Mouse (Mus musculus) heart, embryonic 14.5 days (tissue): ENCODE results near the gene Ispd. TPM values are rescaled to one million over a fixed set of nuclear protein-coding genes. Genes with fewer than 3 reads are reported as not detected.
"Not testable (repeated sequence)": the region's sequence is repeated elsewhere in the genome, so short reads cannot be mapped to it uniquely, and the experiment has no call there.

ENCODE experiments used
- ATAC-seq: fragments of 200-750 bp; cut with Nextera tagmentation; 2 replicates; pipeline ENCODE4 v1.8.0; 2017; ENCODE audit warnings: low read depth, moderate TSS enrichment; ENCODE audit not compliant: insufficient number of reproducible peaks, insufficient read depth, low FRiP score
- H3K27ac ChIP-seq, 2 experiments: fragments of 200-500 bp in 1 of 2; fragments of 300-500 bp in 1 of 2; sonication (generic) in 1 of 2; replicated peaks in 1 of 2; 2 replicates each; pipeline ENCODE4 v1.5.1; 2012 to 2014; ENCODE audit warnings: low read depth in 2 of 2, low read length in 2 of 2, control low read depth in 1 of 2, mild to moderate bottlenecking in 1 of 2, mixed read lengths in 1 of 2; ENCODE audit not compliant: control insufficient read depth in 1 of 2, insufficient read depth in 1 of 2
- H3K27me3 ChIP-seq: fragments of 300-500 bp; sonication (generic); 2 replicates; pipeline ENCODE4 v1.6.1; 2014; ENCODE audit warnings: mild to moderate bottlenecking, low read length, control low read depth; ENCODE audit not compliant: control insufficient read depth, insufficient read depth
- H3K36me3 ChIP-seq: fragments of 300-500 bp; sonication (generic); 2 replicates; pipeline ENCODE4 v1.6.1; 2014; ENCODE audit warnings: mild to moderate bottlenecking, control low read depth, low read length, mixed read lengths; ENCODE audit not compliant: control insufficient read depth, insufficient read depth
- H3K4me1 ChIP-seq, 2 experiments: fragments of 200-500 bp in 1 of 2; fragments of 300-500 bp in 1 of 2; sonication (generic) in 1 of 2; 2 replicates each; pipeline ENCODE4 v1.6.1; 2012 to 2014; ENCODE audit warnings: low read length in 2 of 2, control low read depth in 1 of 2, mixed read lengths in 1 of 2; ENCODE audit not compliant: control insufficient read depth in 2 of 2, insufficient read depth in 2 of 2
- H3K4me2 ChIP-seq: fragments of 300-500 bp; sonication (generic); 2 replicates; pipeline ENCODE4 v1.6.1; 2014; ENCODE audit warnings: mild to moderate bottlenecking, low read length
- H3K4me3 ChIP-seq, 2 experiments: fragments of 200-500 bp in 1 of 2; fragments of 300-500 bp in 1 of 2; sonication (generic) in 1 of 2; 2 replicates each; pipeline ENCODE4 v1.5.1; 2012 to 2014; ENCODE audit warnings: low read length in 2 of 2, mild to moderate bottlenecking in 2 of 2, control low read depth in 1 of 2, low read depth in 1 of 2, moderate library complexity in 1 of 2; ENCODE audit not compliant: control insufficient read depth in 1 of 2, insufficient read depth in 1 of 2
- H3K9ac ChIP-seq: fragments of 300-500 bp; sonication (generic); 2 replicates; pipeline ENCODE4 v1.6.1; 2014; ENCODE audit warnings: mild to moderate bottlenecking, low read length
- H3K9me3 ChIP-seq: fragments of 300-500 bp; sonication (generic); 2 replicates; pipeline ENCODE4 v1.6.1; 2016; ENCODE audit warnings: low read length, control low read depth; ENCODE audit not compliant: control insufficient read depth
- WGBS: fragments of 180-500 bp; shearing (Covaris S2); extraction: QIAGEN DNeasy Blood & Tissue Kit; methylation state at CpG from one replicate; pipeline ENCODE4 v1.1.7; 2014; 5-methylcytosine and 5-hydroxymethylcytosine counted together
- polyA plus RNA-seq: library from polyadenylated mRNA; unstranded; fragments of >200 nt; fragmentation: Nextera tagmentation; extraction: Ambion mirVana; gene quantifications from 2 replicates; pipeline ENCODE4 v1.2.1, GENCODE M21; 2014

Ispd gene
- polyA plus RNA-seq, 1 experiment from 2014 or later = 13.8 TPM

- WGBS = 46% methylated on average over 4 of the region's 4 CpGs
- Histone ChIP-seq H3K27me3 (no peaks in the 10 kb centered on the region), H3K27ac (no peak overlapping the region), H3K36me3 (no peaks in the 10 kb centered on the region), H3K4me3 (no peak overlapping the region), H3K4me2 (no peak overlapping the region), H3K4me1 (no peaks in the 10 kb centered on the region), H3K9me3 (no peaks in the 10 kb centered on the region), H3K9ac (no peak overlapping the region)
- no peak for ATAC-seq
These were observed 7.8 kb upstream of the Ispd start for GRCm38 (mm10) chr12:36373237-36373998.

GRCm38 (mm10) chr12:36376391-36376790, 4.9 kb upstream of the Ispd start:
- not testable (repeated sequence) for H3K27me3 ChIP-seq, ATAC-seq, H3K36me3 ChIP-seq, H3K9me3 ChIP-seq, H3K4me1 ChIP-seq, H3K4me2 ChIP-seq, H3K27ac ChIP-seq, H3K9ac ChIP-seq, H3K4me3 ChIP-seq
- WGBS = 82% methylated on average over 3 of the region's 4 CpGs

- Histone ChIP-seq H3K9me3 (no peaks in the 10 kb centered on the region), H3K9ac (no peak overlapping the region), H3K27me3 (no peaks in the 10 kb centered on the region), H3K4me3 (no peak overlapping the region), H3K36me3 (no peaks in the 10 kb centered on the region), H3K4me2 (no peak overlapping the region), H3K4me1 (peaks cover 0 to 10% of the 10 kb centered on the region in 2 experiments; a peak in 1 of 4 replicates), H3K27ac (no peak overlapping the region)
- ATAC-seq = no peak
- WGBS = 74% methylated on average over 3 of the region's 3 CpGs
These were observed 996 bp upstream of the Ispd start for GRCm38 (mm10) chr12:36380254-36380653.

GRCm38 (mm10) chr12:36380806-36381205, 444 bp upstream of the Ispd start:
- H3K36me3 ChIP-seq = no peaks in the 10 kb centered on the region

GRCm38 (mm10) chr12:36385386-36385785, 4.1 kb downstream of the Ispd start:
- H3K27me3 ChIP-seq = no peaks in the 10 kb centered on the region

More at GRCm38 (mm10) chr12:36380806-36381205, 444 bp upstream of the Ispd start:
- Histone ChIP-seq H3K9ac (peak overlapping the region; percentile 99; the same call in 1 of the 2 replicates), H3K4me1 (peaks cover 0 to 10% of the 10 kb centered on the region in 2 experiments; a peak in 1 of 4 replicates), H3K27me3 (no peaks in the 10 kb centered on the region), H3K27ac (peak overlapping the region in 1 of 2 experiments; percentile 97; a peak in 1 of 4 replicates), H3K4me3 (peak overlapping the region in 1 of 2 experiments; percentile 78; a peak in 2 of 4 replicates), H3K9me3 (no peaks in the 10 kb centered on the region), H3K4me2 (peak overlapping the region; percentile 75)
- ATAC-seq = no peak
- 71% methylated on average over 5 of the region's 5 CpGs for WGBS

GRCm38 (mm10) chr12:36386991-36387390, 5.7 kb downstream of the Ispd start:
- ATAC-seq = no peak
- H3K4me2 ChIP-seq = no peak overlapping the region
- peaks cover 5% of the 10 kb centered on the region for H3K9me3 ChIP-seq
- H3K27me3 ChIP-seq = no peaks in the 10 kb centered on the region
- H3K9ac ChIP-seq = no peak overlapping the region
- peaks cover 0 to 4% of the 10 kb centered on the region in 2 experiments; a peak in 1 of 4 replicates for H3K4me1 ChIP-seq
- H3K27ac ChIP-seq = no peak overlapping the region
- H3K36me3 ChIP-seq = 0 out of 2 replicates have a peak, but pooled peaks cover 5% of the 10 kb centered on the region
- no peak overlapping the region for H3K4me3 ChIP-seq
- WGBS = 86% methylated on average over 4 of the region's 4 CpGs

More at GRCm38 (mm10) chr12:36385386-36385785, 4.1 kb downstream of the Ispd start:
- no peak overlapping the region for H3K4me2 ChIP-seq
- no peak overlapping the region for H3K27ac ChIP-seq
- no peaks in the 10 kb centered on the region for H3K36me3 ChIP-seq
- H3K9ac ChIP-seq = no peak overlapping the region
- peaks cover 0 to 10% of the 10 kb centered on the region in 2 experiments; a peak in 1 of 4 replicates for H3K4me1 ChIP-seq
- ATAC-seq = no peak
- no peak overlapping the region for H3K4me3 ChIP-seq
- no peaks in the 10 kb centered on the region for H3K9me3 ChIP-seq
- WGBS = 65% methylated on average over 6 of the region's 6 CpGs

GRCm38 (mm10) chr12:36395115-36395514, 13.9 kb downstream of the Ispd start:
- no peak overlapping the region for H3K4me3 ChIP-seq
- no peak overlapping the region for H3K4me2 ChIP-seq
- no peaks in the 10 kb centered on the region for H3K4me1 ChIP-seq
- WGBS = 80% methylated on average over 2 of the region's 2 CpGs
- H3K36me3 ChIP-seq = 0 out of 2 replicates have a peak, but pooled peaks cover 8% of the 10 kb centered on the region
- H3K9ac ChIP-seq = no peak overlapping the region
- no peaks in the 10 kb centered on the region for H3K27me3 ChIP-seq
- ATAC-seq = no peak
- 0 out of 4 replicates have a peak overlapping the region, but pooled peaks of 1 of the 2 experiments have one; percentile 9 for H3K27ac ChIP-seq
- H3K9me3 ChIP-seq = peaks cover 18% of the 10 kb centered on the region
